Mouse (Mus musculus) lung, postnatal 36 days (tissue): ENCODE measurements around the gene Fggy.
A peak's percentile ranks its signal among the peaks of the same experiment; 100 is the strongest.

Experiments
- DNase-seq: peaks from one replicate; pipeline ENCODE4 v3.0.0; 2022; ENCODE audit warnings: mixed read lengths

The Fggy gene

GRCm38 (mm10) chr4:95863500-95863803 lies 306.1 kb downstream of the Fggy start:
- no peak for DNase-seq

GRCm38 (mm10) chr4:95865251-95865650 lies 307.9 kb downstream of the Fggy start:
- no peak for DNase-seq

GRCm38 (mm10) chr4:95865882-95866281 lies 308.6 kb downstream of the Fggy start:
- no peak for DNase-seq

- DNase-seq = no peak
Observed at GRCm38 (mm10) chr4:95867103-95867502, 309.8 kb downstream of the Fggy start.

GRCm38 (mm10) chr4:95868348-95868747 lies 311.0 kb downstream of the Fggy start:
- no peak for DNase-seq

- DNase-seq = peak; percentile 77
Observed at GRCm38 (mm10) chr4:95871216-95871881, 314.0 kb downstream of the Fggy start.

GRCm38 (mm10) chr4:95875896-95876295 lies 318.6 kb downstream of the Fggy start:
- no peak for DNase-seq

GRCm38 (mm10) chr4:95877436-95877835 lies 320.1 kb downstream of the Fggy start:
- DNase-seq = no peak

- DNase-seq = no peak
Observed at GRCm38 (mm10) chr4:95881751-95882350, 324.5 kb downstream of the Fggy start.

- DNase-seq = no peak
Observed at GRCm38 (mm10) chr4:95884184-95885145, 327.2 kb downstream of the Fggy start.

GRCm38 (mm10) chr4:95895199-95895754 lies 338.0 kb downstream of the Fggy start:
- DNase-seq = no peak

GRCm38 (mm10) chr4:95896571-95896970 lies 339.3 kb downstream of the Fggy start:
- no peak for DNase-seq

- DNase-seq = peak; percentile 41
Observed at GRCm38 (mm10) chr4:95897236-95897874, 340.0 kb downstream of the Fggy start.

- no peak for DNase-seq
Observed at GRCm38 (mm10) chr4:95898714-95899113, 341.4 kb downstream of the Fggy start.

GRCm38 (mm10) chr4:95899926-95900712 lies 342.8 kb downstream of the Fggy start:
- no peak for DNase-seq

- DNase-seq = no peak
Observed at GRCm38 (mm10) chr4:95900815-95901214, 343.5 kb downstream of the Fggy start.

- DNase-seq = no peak
Observed at GRCm38 (mm10) chr4:95906141-95906540, 348.8 kb downstream of the Fggy start.

GRCm38 (mm10) chr4:95909689-95910654 lies 352.7 kb downstream of the Fggy start:
- DNase-seq = no peak

- DNase-seq = no peak
Observed at GRCm38 (mm10) chr4:95913026-95913425, 355.7 kb downstream of the Fggy start.

- no peak for DNase-seq
Observed at GRCm38 (mm10) chr4:95915628-95916579, 358.6 kb downstream of the Fggy start.
